Mouse (Mus musculus) heart, adult 2 months (tissue): Measurements from ENCODE around the gene Foxj1. TPM values are rescaled to one million over a fixed set of nuclear protein-coding genes. Genes with fewer than 3 reads are reported as not detected.
A peak's percentile ranks its signal among the peaks of the same experiment; 100 is the strongest.

Experiments
- DNase-seq, 2 experiments: peaks; one replicate each; pipeline ENCODE4 v3.0.0; 2021
- H3K27ac ChIP-seq: fragments of 200-600 bp; 2 replicates; pipeline ENCODE4 v1.8.1; 2022
- H3K27me3 ChIP-seq: fragments of 200-500 bp; 2 replicates; pipeline ENCODE4 v1.6.1; 2012; ENCODE audit warnings: mild to moderate bottlenecking, low read length, inconsistent platforms, mixed read lengths; ENCODE audit not compliant: control insufficient read depth, insufficient read depth
- H3K36me3 ChIP-seq: fragments of 200-500 bp; 2 replicates; pipeline ENCODE4 v1.6.1; 2012; ENCODE audit warnings: low read length, inconsistent platforms; ENCODE audit not compliant: control insufficient read depth, insufficient read depth
- H3K4me1 ChIP-seq: fragments of 200-500 bp; 2 replicates; pipeline ENCODE4 v1.6.1; 2011; ENCODE audit warnings: low read length; ENCODE audit not compliant: control insufficient read depth, insufficient read depth
- H3K4me3 ChIP-seq: fragments of 200-600 bp; 2 replicates; pipeline ENCODE4 v1.8.1; 2022
- H3K79me2 ChIP-seq: fragments of 200-500 bp; replicated peaks from 2 replicates; pipeline ENCODE4 v1.6.1; 2012; ENCODE audit warnings: mild to moderate bottlenecking, inconsistent platforms, low read length, moderate library complexity, mixed read lengths; ENCODE audit not compliant: control insufficient read depth, insufficient read depth
- H3K9ac ChIP-seq: fragments of 200-500 bp; 2 replicates; pipeline ENCODE4 v1.6.1; 2012; ENCODE audit warnings: low read depth, mild to moderate bottlenecking, control low read depth, inconsistent platforms, low read length, mixed read lengths
- CTCF ChIP-seq: fragments of 200-600 bp; IDR thresholded peaks from 2 replicates; pipeline ENCODE4 v1.8.1; 2022; ENCODE audit warnings: antibody characterized with exemption, mild to moderate bottlenecking, moderate library complexity
- EP300 ChIP-seq: fragments of 200-500 bp; IDR thresholded peaks from 2 replicates; pipeline ENCODE4 v1.6.1; 2011; ENCODE audit warnings: low read depth, low read length, control low read depth; ENCODE audit not compliant: insufficient read depth
- POLR2A ChIP-seq: fragments of 200-500 bp; IDR thresholded peaks from 2 replicates; pipeline ENCODE4 v1.6.1; 2011; ENCODE audit warnings: mild to moderate bottlenecking, low read depth, low read length, control low read depth; ENCODE audit not compliant: insufficient read depth
- WGBS: fragments of 180-500 bp; shearing (Covaris S2); methylation state at CpG from one replicate; pipeline ENCODE4 v1.1.7; 2018; 5-methylcytosine and 5-hydroxymethylcytosine counted together
- intact Hi-C: fragments of 180-260 bp; cut with DNase I; formaldehyde crosslinking; loops from one replicate; pipeline ENCODE4 v1.15.1; 2025
- polyA plus RNA-seq: library from polyadenylated mRNA; depleted of rRNA; stranded (reverse); fragments of >200 nt; gene quantifications from 2 replicates; pipeline ENCODE4 v1.2.3, GENCODE M21; 2012
- total RNA-seq, 2 experiments: library from RNA; stranded (reverse); gene quantifications; 2 replicates each; pipeline ENCODE4 v1.2.3; 2021

Foxj1 gene
- total and polyA plus RNA-seq, 3 experiments, result 5.1 TPM; not detected in 2

DNA sequence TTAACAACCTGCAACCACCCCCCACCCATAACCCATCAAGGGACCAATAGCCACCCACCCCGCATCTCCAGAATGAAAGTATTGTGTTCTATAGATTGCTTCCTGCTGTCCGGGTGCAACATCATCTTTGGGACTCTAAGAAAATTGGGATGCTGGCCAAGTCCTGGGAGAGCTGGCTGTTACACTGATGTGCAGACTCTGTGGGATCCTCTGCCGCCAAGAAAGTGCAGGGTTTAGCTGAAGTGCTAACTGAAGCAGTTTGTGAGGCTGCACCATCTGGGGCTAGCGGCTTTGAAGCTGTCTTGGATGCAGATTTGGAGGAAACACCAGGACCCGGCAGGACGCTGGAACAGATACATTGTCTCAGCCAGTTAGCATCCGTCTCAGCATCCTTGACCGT is 24.0 kb downstream of the Foxj1 start:
- Histone ChIP-seq H3K4me1 (no peaks in the 10 kb centered on the region), H3K4me3 (no peak overlapping the region), H3K79me2 (no peaks in the 10 kb centered on the region), H3K36me3 (no peaks in the 10 kb centered on the region), H3K9ac (no peak overlapping the region), H3K27me3 (no peaks in the 10 kb centered on the region), H3K27ac (no peak overlapping the region)
- WGBS, result 29% methylated on average over 8 of the region's 8 CpGs
- no peak for TF ChIP-seq EP300
- TF ChIP-seq CTCF, result no peak
- intact Hi-C loops, result no loop called here
- DNase-seq, result no peak

GRCm38 (mm10) chr11:116309601-116310000 is 25.6 kb downstream of the Foxj1 start:
- WGBS, result 60% methylated on average over 3 of the region's 3 CpGs
- H3K79me2 ChIP-seq, result no peaks in the 10 kb centered on the region
- H3K36me3 ChIP-seq, result no peaks in the 10 kb centered on the region
- intact Hi-C loops, result no loop called here
- no peak for TF ChIP-seq EP300
- TF ChIP-seq POLR2A, result no peak
- no peak for TF ChIP-seq CTCF
- no peaks in the 10 kb centered on the region; the same call in 1 of the 2 replicates for H3K4me1 ChIP-seq
- no peak overlapping the region for H3K27ac ChIP-seq
- no peaks in the 10 kb centered on the region for H3K27me3 ChIP-seq
- DNase-seq, result no peak
- no peak overlapping the region for H3K9ac ChIP-seq
- H3K4me3 ChIP-seq, result no peak overlapping the region

DNA sequence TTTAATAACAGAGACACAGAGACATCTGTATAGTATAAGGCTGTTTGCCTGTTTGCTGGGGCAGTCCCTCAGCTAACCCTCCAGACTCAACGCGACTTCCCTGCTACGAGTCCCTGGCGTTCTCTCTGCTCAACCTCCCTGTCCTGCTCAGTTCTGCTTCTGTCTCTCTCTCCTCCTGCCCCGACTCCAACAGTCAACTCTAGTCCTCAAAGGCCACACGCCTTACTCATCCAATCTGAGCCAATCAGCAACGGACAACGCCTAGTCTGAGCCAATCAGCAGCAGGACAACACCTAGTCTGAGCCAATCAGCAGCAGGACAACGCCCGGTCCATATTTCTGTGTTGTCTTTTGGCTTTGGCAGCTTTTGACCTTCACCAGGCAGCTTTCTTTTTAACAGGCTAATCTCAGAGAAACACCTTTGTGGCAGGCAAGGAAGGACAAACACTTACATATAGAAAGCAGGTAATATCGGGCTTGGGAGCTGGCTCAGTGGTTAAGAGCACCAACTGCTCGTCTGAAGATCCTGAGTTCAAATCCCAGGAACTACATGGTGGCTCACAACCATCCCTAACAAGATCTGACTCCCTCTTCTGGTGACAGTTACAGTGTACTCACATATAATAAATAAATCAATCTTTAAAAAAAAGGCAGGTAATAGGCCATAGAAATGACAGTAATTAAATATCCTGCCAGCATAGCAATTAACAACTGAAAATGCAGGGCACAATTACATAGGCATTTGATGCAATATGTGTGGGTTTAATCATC is 27.3 kb downstream of the Foxj1 start:
- Histone ChIP-seq H3K36me3 (no peaks in the 10 kb centered on the region), H3K9ac (no peak overlapping the region), H3K4me1 (no peaks in the 10 kb centered on the region; the same call in 1 of the 2 replicates), H3K27me3 (no peaks in the 10 kb centered on the region), H3K4me3 (no peak overlapping the region), H3K27ac (no peak overlapping the region), H3K79me2 (no peaks in the 10 kb centered on the region)
- TF ChIP-seq EP300 (no peak), CTCF (no peak), POLR2A (no peak)
- no peak for DNase-seq
- 91% methylated on average over 12 of the region's 12 CpGs for WGBS
- intact Hi-C loops, result loop anchor here (2.0 kb wide), 1 partner anchor 33 kb away; the partner anchor contains the start of gene Srp68

DNA sequence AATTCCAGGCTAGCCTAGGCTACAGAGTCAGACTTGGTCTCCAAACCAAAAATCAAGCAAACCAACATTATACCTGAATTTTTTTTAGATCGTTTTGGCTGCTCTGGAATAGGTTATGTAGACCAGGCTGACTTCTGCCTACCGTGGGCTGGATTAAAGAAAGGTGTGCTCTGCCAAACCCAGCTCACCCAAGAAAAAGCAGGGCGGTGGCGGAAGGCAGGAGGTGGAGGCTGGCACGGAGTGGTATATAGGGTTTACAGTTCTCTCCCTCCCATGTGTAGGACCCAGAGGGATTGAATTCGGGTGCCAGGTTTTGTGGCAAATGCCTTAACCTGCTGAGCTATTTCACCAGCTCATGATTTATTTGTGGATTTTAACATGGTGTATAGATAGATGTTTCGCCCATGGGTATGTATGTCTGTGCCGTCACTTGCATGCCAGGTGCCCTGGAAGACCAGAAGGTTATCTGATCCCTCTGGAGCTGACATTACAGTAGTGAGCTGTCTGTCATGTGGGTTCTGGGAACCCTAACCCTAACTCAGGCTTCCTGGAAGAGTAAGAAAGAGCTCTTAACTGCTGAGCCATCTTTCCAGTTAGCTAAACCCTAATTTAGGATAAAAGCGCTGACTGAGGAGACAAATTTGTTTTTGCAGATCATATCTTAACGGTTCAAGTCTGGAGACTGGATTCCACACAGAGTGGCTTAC is 28.0 kb downstream of the Foxj1 start, which contains the start of gene Exoc7:
Gene Exoc7 (minus strand): TSS at position 215 of the 707 bp plus-strand sequence.
- H3K4me1 ChIP-seq, result no peaks in the 10 kb centered on the region; the same call in 1 of the 2 replicates
- no peaks in the 10 kb centered on the region for H3K27me3 ChIP-seq
- peak within 1 kb of the TSS; percentile 77 for H3K9ac ChIP-seq
- no peaks in the 10 kb centered on the region for H3K79me2 ChIP-seq
- H3K27ac ChIP-seq, result peak within 1 kb of the TSS; percentile 84
- 81% methylated on average over 10 of the region's 10 CpGs for WGBS
- no peak for TF ChIP-seq CTCF
- no peak for TF ChIP-seq POLR2A
- no peak for TF ChIP-seq EP300
- intact Hi-C loops, result loop anchor here (2.0 kb wide), 1 partner anchor 32 kb away; the partner anchor contains the start of gene Srp68
- peak within 1 kb of the TSS; percentile 76 for H3K4me3 ChIP-seq
- DNase-seq, result no peak
- H3K36me3 ChIP-seq, result no peaks in the 10 kb centered on the region

DNA sequence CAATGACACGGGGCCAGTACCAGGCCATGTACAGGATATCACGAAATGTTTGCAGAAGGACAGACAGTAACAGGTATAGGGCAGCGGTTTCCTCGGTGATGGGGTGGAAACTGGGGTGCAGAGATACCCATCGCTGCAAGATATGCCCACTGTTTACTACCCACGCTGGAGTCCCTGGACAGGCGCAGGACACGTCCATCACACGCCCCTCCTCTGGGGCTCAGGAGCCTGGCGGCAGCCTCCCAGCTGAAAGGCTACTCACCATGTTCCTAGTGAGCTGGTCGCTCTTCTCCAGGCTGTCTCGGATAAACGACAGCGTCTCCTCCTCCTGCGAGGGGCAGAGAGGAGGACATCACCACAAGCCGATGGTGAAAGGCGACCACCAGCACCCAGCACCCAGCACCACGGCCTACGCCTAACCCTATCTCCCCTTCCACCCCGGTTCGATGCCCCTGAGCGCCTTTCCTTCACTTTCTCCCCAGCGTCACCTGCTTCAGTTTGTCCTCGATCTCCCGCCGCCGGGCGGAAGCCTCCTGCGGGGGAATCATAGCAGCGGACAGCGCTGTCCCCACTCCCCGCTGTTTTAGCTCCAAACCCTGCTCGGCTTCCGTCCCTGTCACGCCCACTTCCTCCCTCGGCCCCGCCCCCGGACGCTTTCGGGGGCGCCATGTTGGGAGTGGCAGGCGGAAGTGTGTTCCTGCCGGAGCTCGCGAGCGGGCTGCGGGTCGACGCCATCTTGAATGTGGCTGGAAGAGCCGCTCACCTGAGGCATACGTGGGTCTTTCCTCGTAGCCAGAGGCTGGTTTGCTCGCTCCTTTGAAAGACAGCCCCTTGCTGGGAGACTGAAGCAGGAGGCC is 28.8 kb downstream of the Foxj1 start:
- WGBS, result 1% methylated on average over 53 of the region's 53 CpGs
- Histone ChIP-seq H3K27me3 (no peaks in the 10 kb centered on the region), H3K4me3 (peak overlapping the region; percentile 76), H3K9ac (peak overlapping the region; percentile 77), H3K36me3 (no peaks in the 10 kb centered on the region), H3K4me1 (no peaks in the 10 kb centered on the region; the same call in 1 of the 2 replicates), H3K79me2 (no peaks in the 10 kb centered on the region), H3K27ac (peak overlapping the region; percentile 84)
- TF ChIP-seq POLR2A, result peak; percentile 69
- peak; percentile 66; the same call in 1 of the 2 replicates for TF ChIP-seq EP300
- TF ChIP-seq CTCF, result 0 out of 2 replicates have a peak, but pooled peaks have one; percentile 6
- DNase-seq, result peak; percentile 92 to 94
- intact Hi-C loops, result loop anchor here (2.0 kb wide), 1 partner anchor 32 kb away; the partner anchor contains the start of gene Srp68
